Mouse (Mus musculus) MEL (cell line): ENCODE measurements at regions not wholly inside any gene's neighbourhood (a gene's known extent, or its start where the extent isn't known, plus 50 kb on each side); places are given as distances from the start of the nearest gene placed in this dataset.

Experiments
- BHLHE40 ChIP-seq: IDR thresholded peaks from 2 replicates; pipeline ENCODE4 v1.6.1; 2012; ENCODE audit warnings: low read depth, mild to moderate bottlenecking, inconsistent platforms, low read length, improper control_type of control experiment, borderline replicate concordance
- CTCF ChIP-seq, 3 experiments: IDR thresholded peaks in 2 of 3; conservative IDR thresholded peaks in 1 of 3; 2 replicates each; pipeline ENCODE4 v1.5.1; 2011 to 2012; ENCODE audit warnings: low read length in 3 of 3, low read depth in 2 of 3, mild to moderate bottlenecking in 2 of 3, improper control_type of control experiment in 1 of 3, inconsistent platforms in 1 of 3, mixed read lengths in 1 of 3, moderate library complexity in 1 of 3; ENCODE audit not compliant: control insufficient read depth in 1 of 3, insufficient read depth in 1 of 3, poor library complexity in 1 of 3, severe bottlenecking in 1 of 3
- E2F4 ChIP-seq: IDR thresholded peaks from 2 replicates; pipeline ENCODE4 v1.6.1; 2011; ENCODE audit warnings: low read depth, low read length, improper control_type of control experiment, borderline replicate concordance
- ELF1 ChIP-seq: IDR thresholded peaks from 2 replicates; pipeline ENCODE4 v1.6.1; 2014; ENCODE audit warnings: low read depth, mild to moderate bottlenecking, inconsistent platforms, low read length, improper control_type of control experiment, moderate library complexity
- ETS1 ChIP-seq: IDR thresholded peaks from 2 replicates; pipeline ENCODE4 v1.6.1; 2012; ENCODE audit warnings: low read depth, mild to moderate bottlenecking, inconsistent platforms, low read length, improper control_type of control experiment, moderate library complexity
- JUND ChIP-seq: IDR thresholded peaks from 2 replicates; pipeline ENCODE4 v1.6.1; 2011; ENCODE audit warnings: low read depth, mild to moderate bottlenecking, improper control_type of control experiment, low read length
- MYC ChIP-seq: IDR thresholded peaks from 2 replicates; pipeline ENCODE4 v1.6.1; 2011; ENCODE audit warnings: low read depth, mild to moderate bottlenecking, low read length, improper control_type of control experiment, moderate library complexity
- POLR2A ChIP-seq, 2 experiments: IDR thresholded peaks; 2 replicates each; pipeline ENCODE4 v1.6.1; 2011 to 2012; ENCODE audit warnings: low read length in 2 of 2, mild to moderate bottlenecking in 2 of 2, control low read depth in 1 of 2, improper control_type of control experiment in 1 of 2, low read depth in 1 of 2, moderate library complexity in 1 of 2; ENCODE audit not compliant: control insufficient read depth in 1 of 2, insufficient read depth in 1 of 2, poor library complexity in 1 of 2
- RAD21 ChIP-seq: IDR thresholded peaks from 2 replicates; pipeline ENCODE4 v1.6.1; 2011; ENCODE audit warnings: mild to moderate bottlenecking, low read depth, low read length, improper control_type of control experiment
- UBTF ChIP-seq: IDR thresholded peaks from 2 replicates; pipeline ENCODE4 v1.6.1; 2012; ENCODE audit warnings: low read depth, mild to moderate bottlenecking, inconsistent platforms, low read length, improper control_type of control experiment, moderate library complexity, borderline replicate concordance; ENCODE audit not compliant: insufficient read depth

- TF ChIP-seq POLR2A (IDR thresholded peaks at IDR 0.05; ENCODE audit: control insufficient read depth in 1 of 2, insufficient read depth in 1 of 2, low read depth in 1 of 2, low read length in 2 of 2, poor library complexity in 1 of 2), result no peak
- no peak for TF ChIP-seq UBTF
- TF ChIP-seq CTCF (IDR thresholded peaks at IDR 0.05 in 2 of 3, conservative IDR thresholded peaks at IDR 0.05 in 1 of 3; ENCODE audit: control insufficient read depth in 1 of 3, insufficient read depth in 1 of 3, low read depth in 2 of 3, low read length in 3 of 3, poor library complexity in 1 of 3, severe bottlenecking in 1 of 3), result no peak
- TF ChIP-seq MYC, result no peak
- no peak for TF ChIP-seq ELF1
- TF ChIP-seq JUND, result no peak
- TF ChIP-seq BHLHE40, result no peak
- TF ChIP-seq RAD21, result no peak
- TF ChIP-seq ETS1, result no peak
- no peak for TF ChIP-seq E2F4
Observed at GRCm38 (mm10) chr17:64984276-64985011, 148.6 kb upstream of the 4930583I09Rik start.
